Mouse (Mus musculus) central nervous system, embryonic 18 days (tissue): ENCODE measurements around the gene Galnt3. TPM values are rescaled to one million over a fixed set of nuclear protein-coding genes. Genes with fewer than 3 reads are reported as not detected.

Experiments used
- polyA plus RNA-seq: library from polyadenylated mRNA; depleted of rRNA; stranded (reverse); fragments of >200 nt; gene quantifications from 2 replicates; pipeline ENCODE4 v1.2.3, GENCODE M21; 2012; rRNA removed

The Galnt3 gene
- polyA plus RNA-seq = 2.1 and 2.5 TPM in 2 replicates

DNA sequence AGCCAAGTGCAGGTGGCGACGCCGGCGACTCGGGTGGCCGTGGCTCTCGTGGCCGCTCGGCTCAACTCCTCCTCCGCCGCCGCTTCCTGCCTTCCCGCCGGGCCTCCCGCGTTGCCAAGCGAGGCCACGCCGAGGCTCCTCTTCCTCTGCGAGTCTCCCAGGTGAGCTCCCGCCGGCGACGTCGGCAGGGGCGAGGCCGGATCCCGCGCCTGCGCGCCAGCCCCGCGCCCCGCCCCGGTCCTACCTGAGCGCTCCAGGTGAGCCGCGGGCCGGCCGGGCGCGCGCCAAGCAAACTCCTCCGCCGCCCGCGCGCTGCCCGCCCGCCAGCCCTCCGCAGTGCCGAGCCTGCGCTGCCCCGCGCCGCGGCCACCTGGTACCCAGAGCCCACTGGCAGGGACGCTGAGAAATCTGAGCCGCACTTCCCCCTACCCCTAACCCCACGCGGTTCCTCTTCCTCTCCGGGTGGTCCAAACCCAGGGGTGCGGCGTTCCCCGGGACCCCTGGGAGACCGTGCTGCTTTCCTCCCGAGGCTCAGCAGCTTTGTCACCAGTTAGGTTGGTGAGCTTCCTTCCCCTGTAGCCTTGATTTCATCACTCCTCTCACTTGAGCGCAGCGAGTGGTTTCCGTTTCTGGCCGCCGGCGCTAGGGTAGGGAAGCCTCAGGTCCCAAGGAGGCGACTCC lies at the start of gene Galnt3:
Gene Galnt3 (minus strand): TSS at position 404 of the 681 bp plus-strand sequence.

Other genes starting within 250 kb of the Galnt3 start
- gene Ttc21b, start 131.6 kb upstream of the Galnt3 start, polyA plus RNA-seq = 14.2 and 14.8 TPM in 2 replicates